Mouse (Mus musculus): ENCODE data around the gene Fam221a. TPM values are rescaled to one million over a fixed set of nuclear protein-coding genes. Genes with fewer than 3 reads are reported as not detected.
"Not testable (repeated sequence)": the region's sequence is repeated elsewhere in the genome, so short reads cannot be mapped to it uniquely, and the experiment has no call there.

Fam221a gene
- polyA plus RNA-seq, 1 experiment from 2014 or later, result 5.2 TPM

DNA sequence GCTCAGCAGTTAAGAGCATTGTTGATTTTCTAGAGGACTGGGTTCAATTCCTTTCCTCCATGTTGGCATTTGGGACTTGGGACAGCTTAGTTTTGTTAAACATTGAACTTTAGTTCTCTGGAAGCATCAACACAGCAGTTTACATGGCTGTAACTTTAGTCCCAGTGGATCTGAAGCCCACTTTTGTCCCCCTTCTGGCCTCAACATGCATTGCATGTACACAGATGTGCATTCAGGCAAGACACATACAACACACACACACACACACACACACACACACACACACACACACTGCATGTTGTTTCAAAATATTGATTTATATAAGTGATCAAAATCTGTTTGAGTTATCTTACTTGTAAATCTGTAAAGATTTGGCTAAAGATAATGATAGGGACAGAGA is 29.9 kb downstream of the Fam221a start:
- no peak overlapping the region for H3K4me3 ChIP-seq
- no peak overlapping the region for H3K9ac ChIP-seq
- H3K4me1 ChIP-seq (replicated peaks), result no peaks in the 10 kb centered on the region
- no peaks in the 10 kb centered on the region for H3K27me3 ChIP-seq
- H3K9me3 ChIP-seq, result no peaks in the 10 kb centered on the region
- H3K36me3 ChIP-seq, result no peaks in the 10 kb centered on the region
- ATAC-seq (ENCODE audit: low FRiP score, low read depth), result no peak
- H3K27ac ChIP-seq (replicated peaks), result no peak overlapping the region
- no peak overlapping the region for H3K4me2 ChIP-seq

DNA sequence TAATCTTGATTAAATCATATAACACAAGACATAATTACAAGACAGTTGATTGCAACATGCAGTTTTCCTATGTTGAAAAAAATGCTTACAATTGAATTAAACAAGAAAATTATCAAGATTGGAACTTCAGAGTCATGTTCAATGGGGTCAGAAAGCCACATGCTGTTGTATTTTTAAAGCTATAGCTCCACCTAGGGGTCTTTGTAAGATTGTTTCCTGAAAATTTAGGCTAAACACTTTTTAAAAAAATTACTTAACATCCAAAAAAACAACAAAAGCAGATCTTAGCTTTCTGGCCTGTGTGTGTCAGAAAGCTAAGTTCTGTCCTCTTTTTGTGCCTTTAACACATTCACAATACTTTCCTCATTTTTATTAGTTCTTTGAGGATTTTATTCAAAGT is 30.8 kb downstream of the Fam221a start:
- H3K36me3 ChIP-seq, result no peaks in the 10 kb centered on the region
- no peak overlapping the region for H3K27ac ChIP-seq (replicated peaks)
- H3K4me2 ChIP-seq, result no peak overlapping the region
- H3K9ac ChIP-seq, result no peak overlapping the region
- H3K4me1 ChIP-seq (replicated peaks), result no peaks in the 10 kb centered on the region
- no peak overlapping the region for H3K4me3 ChIP-seq
- H3K27me3 ChIP-seq, result no peaks in the 10 kb centered on the region
- ATAC-seq (ENCODE audit: low FRiP score, low read depth), result no peak
- H3K9me3 ChIP-seq, result no peaks in the 10 kb centered on the region

- Histone ChIP-seq H3K36me3 (no peaks in the 10 kb centered on the region), H3K4me3 (no peak overlapping the region), H3K4me1 (replicated peaks) (no peaks in the 10 kb centered on the region), H3K9me3 (no peaks in the 10 kb centered on the region), H3K27me3 (no peaks in the 10 kb centered on the region), H3K27ac (replicated peaks) (no peak overlapping the region), H3K4me2 (no peak overlapping the region), H3K9ac (no peak overlapping the region)
- no peak for ATAC-seq (ENCODE audit: low FRiP score, low read depth)
- 84% methylated on average over 3 of the region's 3 CpGs for WGBS
These were observed 43.3 kb downstream of the Fam221a start for GRCm38 (mm10) chr6:49410830-49411229.

DNA sequence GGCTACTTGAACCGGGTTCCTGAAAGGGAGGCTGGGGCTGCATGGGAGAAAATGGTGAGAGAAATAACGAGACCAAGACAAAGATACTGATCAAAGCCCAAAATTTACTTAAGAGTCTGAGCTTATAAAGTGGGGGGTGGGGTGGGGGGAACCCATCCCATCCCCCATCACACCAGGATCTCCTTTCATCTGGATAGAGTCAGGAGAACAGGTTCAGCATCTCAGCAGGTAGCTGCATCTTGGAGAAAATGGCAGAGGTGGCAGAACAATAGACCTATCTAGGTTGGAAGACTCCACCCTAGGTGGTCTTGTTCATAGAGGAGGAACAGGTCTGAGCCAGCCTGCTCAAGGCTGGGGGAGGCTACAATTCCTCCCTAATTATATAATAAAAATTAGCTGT is 45.4 kb downstream of the Fam221a start:
- not testable (repeated sequence) for H3K9me3 ChIP-seq; H3K27ac ChIP-seq (replicated peaks); H3K4me3 ChIP-seq; H3K4me2 ChIP-seq; H3K9ac ChIP-seq; H3K4me1 ChIP-seq (replicated peaks); H3K27me3 ChIP-seq; ATAC-seq (ENCODE audit: low FRiP score, low read depth); H3K36me3 ChIP-seq
- 75% methylated on average over 2 of the region's 2 CpGs for WGBS

GRCm38 (mm10) chr6:49415971-49416370 is 48.4 kb downstream of the Fam221a start:
- no peak overlapping the region for H3K9ac ChIP-seq
- H3K27ac ChIP-seq (replicated peaks), result no peak overlapping the region
- H3K27me3 ChIP-seq, result no peaks in the 10 kb centered on the region
- no peaks in the 10 kb centered on the region for H3K36me3 ChIP-seq
- H3K9me3 ChIP-seq, result no peaks in the 10 kb centered on the region
- H3K4me1 ChIP-seq (replicated peaks), result no peaks in the 10 kb centered on the region
- no peak for ATAC-seq (ENCODE audit: low FRiP score, low read depth)
- no peak overlapping the region for H3K4me3 ChIP-seq
- H3K4me2 ChIP-seq, result no peak overlapping the region
- 84% methylated on average over 1 of the region's 1 CpGs for WGBS

- Histone ChIP-seq H3K4me2 (no peak overlapping the region), H3K27ac (replicated peaks) (no peak overlapping the region), H3K9me3 (no peaks in the 10 kb centered on the region), H3K9ac (no peak overlapping the region), H3K4me3 (no peak overlapping the region), H3K4me1 (replicated peaks) (no peaks in the 10 kb centered on the region), H3K27me3 (no peaks in the 10 kb centered on the region), H3K36me3 (no peaks in the 10 kb centered on the region)
- no peak for ATAC-seq (ENCODE audit: low FRiP score, low read depth)
- 76% methylated on average over 1 of the region's 1 CpGs for WGBS
These were observed 69.8 kb downstream of the Fam221a start for GRCm38 (mm10) chr6:49437306-49437705.

Other genes starting within 250 kb of the Fam221a start
- 23.3 and 24.9 TPM in 2 replicates for gene Igf2bp3, start 152.8 kb upstream of the Fam221a start, polyA plus RNA-seq (2015; fragmentation: Nextera tagmentation; extraction: Ambion mirVana)
- gene Tra2a, start 103.7 kb upstream of the Fam221a start, polyA plus RNA-seq (2015; fragmentation: Nextera tagmentation; extraction: Ambion mirVana), result 105 and 111 TPM in 2 replicates
- 9.2 and 9.6 TPM in 2 replicates for gene Ccdc126, start 48.5 kb upstream of the Fam221a start, polyA plus RNA-seq (2015; fragmentation: Nextera tagmentation; extraction: Ambion mirVana)
- 0.16 TPM in 1 of 2 replicates, not detected in the other for gene Stk31, start 27.9 kb downstream of the Fam221a start, polyA plus RNA-seq (2015; fragmentation: Nextera tagmentation; extraction: Ambion mirVana)

Measured in hindbrain, embryonic 15.5 days (tissue).